Mouse (Mus musculus): ENCODE data around the gene Gm6367.
"Not testable (repeated sequence)": the region's sequence is repeated elsewhere in the genome, so short reads cannot be mapped to it uniquely, and the experiment has no call there.

The Gm6367 gene

DNA sequence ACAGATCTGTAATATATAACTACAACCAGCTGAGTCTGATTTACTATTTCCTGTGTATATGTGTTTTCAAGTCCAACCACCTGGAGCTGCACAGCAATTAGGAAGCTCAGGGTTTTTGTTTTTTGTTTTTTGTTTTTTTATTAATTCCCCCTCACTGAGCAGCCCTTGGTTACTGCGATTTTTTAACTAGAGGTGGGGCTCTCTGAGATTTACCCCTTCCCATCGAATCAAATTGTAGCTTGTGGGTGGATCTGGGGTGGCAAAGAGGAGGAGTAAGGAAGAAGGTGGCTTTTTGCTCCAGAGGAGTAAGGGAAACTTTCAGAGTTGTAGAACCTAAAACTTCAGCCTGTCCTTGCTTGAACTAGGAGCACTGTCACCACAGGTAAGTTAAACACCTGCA, at the start of gene Gm6367:
Gm6367 (plus strand) TSS at position 301 of the 400 bp plus-strand sequence.
- DNase-seq (ENCODE audit: low read depth): not testable (repeated sequence)

Measured in NIH3T3 (cell line).